Mouse (Mus musculus): ENCODE results near the gene Vstm2b.
A peak's percentile ranks its signal among the peaks of the same experiment; 100 is the strongest.

Gene Vstm2b

DNA sequence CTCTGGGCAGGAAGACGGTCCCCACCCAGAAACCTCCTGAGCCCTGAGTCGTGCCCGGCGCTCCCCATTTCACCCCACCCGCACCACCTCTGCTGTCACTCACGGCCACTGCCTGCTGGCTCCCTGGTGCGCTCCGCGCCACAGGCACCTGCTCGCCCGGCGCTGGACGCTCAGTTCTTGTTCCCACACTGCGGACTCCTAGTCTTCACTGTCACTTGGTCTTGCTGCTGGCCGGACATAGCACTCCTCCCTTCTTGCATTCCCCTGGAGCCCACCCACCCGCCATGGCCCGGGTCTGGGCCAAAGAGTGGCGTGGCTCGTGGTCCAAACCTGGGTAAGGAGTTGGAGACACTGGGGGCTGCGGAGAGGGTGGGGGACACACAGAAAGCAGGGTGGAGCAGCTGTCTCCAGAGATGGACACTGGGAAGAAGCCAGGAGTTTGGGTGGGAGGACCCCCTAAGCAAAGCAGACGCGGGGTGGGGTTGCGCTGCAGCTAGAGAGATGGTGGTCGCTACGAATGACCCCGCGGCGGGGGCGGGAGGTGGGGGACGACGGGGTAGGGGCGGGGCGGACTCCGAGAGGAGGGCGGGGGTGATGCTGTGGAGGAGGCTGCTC lies at the start of gene Vstm2b:
Vstm2b (plus strand) TSS at position 233 of the 615 bp plus-strand sequence.
- no peak for DNase-seq

DNA sequence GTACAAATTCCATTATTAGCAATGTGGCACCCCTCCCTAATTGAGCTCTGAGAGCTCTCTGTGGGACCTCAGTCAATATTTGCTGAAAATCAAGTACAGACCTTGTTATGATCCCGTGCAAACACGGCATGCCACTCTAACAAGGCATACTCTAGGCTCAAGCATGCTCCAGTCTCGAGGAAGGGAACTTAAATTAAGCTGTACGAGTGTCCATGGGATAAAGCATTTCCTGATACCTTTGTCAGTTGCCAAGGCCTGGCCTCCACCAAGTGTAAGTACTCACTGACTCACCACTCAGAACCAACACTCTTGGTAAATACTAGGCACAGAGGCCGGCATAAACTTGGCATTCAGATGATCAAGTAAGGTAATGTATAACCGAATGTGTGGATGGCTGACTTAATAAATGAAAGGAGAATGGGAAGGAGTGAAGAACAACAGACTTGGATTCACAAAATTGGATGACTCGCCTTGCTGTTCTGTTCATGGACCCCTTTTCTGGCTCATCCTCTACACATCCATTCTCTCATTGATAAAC lies 42.0 kb upstream of the Vstm2b start:
- DNase-seq, result no peak

DNA sequence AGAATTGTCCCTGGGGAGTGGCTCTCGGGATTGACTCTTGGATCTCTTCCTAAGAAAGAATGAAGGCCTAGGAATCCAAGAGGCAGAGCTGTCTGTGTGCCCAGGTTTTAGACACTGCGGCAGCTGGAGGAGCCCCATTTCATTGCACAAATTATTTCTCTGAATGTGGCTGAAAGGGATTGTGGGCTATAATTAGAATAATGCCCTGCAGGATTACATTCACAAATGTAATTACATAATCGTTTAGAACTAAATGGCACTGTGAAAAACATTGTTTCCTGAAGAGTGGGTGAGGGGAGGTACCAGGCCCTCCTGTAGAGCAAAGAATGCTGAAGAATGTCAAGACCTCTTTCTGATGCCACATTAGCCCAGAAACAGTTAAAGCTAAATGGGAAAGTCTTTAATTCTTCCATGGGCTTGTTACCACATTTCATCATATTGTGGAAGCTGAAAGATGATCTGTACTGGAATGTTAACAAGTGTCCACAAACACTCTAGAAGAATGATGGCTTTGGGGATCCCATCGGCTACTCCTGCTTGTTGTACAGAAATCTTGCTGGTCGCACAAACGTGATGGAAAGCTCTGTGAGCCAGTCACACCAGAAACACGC lies 24.6 kb upstream of the Vstm2b start:
- no peak for DNase-seq

DNA sequence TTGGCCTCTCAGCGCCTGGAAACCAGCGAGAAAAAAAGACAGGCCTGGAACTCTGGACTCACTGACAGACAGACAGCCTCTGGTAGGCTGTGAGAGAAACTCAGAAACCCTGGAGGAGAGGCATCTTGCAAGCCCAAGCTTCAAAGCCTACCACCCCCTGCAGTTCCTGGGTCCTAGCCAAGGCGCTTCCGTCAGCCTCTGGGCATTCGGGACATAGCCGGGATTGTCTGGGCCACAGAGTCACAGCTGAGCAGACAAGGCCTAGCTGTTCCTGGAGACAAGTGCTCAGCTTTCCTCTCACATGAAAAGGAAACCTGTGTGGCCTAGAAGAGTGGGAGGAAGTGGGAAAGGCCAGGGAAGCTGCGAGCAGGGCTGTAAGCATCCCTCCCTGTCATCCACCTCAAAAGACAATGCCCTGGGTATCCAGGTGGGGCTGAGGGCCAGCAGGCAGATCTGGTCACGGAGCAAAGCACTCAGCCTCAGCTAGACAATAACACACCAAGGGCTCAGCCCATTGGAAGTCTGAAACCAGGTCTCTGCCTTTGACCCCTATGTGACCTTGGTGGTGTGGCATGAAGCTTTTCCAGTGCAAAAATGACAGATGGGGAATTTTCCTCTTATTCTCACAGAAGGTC lies 13.2 kb upstream of the Vstm2b start:
- peak; percentile 38 for DNase-seq

DNA sequence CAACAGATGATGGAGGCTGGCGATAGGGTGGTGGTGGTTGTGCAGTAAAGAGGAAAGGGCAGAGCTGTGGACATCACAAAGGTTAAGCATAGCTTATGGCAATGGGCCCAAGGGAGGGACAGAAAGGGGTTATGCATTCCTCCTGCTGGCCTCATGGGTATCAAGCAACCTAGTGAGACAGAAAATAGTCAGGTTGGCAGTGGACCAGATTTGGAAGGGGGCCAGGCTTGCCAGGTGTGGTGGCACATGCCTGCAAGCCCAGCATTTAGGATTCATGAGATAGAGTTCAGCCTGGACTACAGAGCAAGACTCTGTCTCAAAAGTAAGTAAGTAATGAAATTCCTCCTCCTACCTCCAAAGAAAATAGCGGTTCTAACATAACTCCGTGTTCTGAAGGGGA lies 9.8 kb upstream of the Vstm2b start:
- no peak for DNase-seq

DNA sequence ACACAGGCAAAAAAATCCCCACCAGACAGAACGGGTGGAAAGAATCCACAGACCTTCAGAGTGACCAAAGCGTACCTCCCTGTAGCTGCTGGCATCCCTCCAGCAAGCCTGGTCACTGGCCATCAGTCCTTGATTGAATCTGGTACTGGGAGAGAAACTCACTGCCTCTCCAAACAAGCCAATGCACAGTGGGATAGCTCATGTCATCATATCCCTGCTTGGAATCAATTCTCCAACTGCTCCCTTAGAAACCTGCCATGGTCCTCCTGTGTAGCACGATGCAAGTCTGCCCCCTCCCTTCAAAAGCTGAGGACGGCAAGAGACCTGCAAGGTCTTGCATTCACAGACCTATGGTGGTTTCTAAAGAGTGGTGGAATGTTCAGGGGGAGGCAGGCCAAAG lies 1.2 kb upstream of the Vstm2b start:
- no peak for DNase-seq

DNA sequence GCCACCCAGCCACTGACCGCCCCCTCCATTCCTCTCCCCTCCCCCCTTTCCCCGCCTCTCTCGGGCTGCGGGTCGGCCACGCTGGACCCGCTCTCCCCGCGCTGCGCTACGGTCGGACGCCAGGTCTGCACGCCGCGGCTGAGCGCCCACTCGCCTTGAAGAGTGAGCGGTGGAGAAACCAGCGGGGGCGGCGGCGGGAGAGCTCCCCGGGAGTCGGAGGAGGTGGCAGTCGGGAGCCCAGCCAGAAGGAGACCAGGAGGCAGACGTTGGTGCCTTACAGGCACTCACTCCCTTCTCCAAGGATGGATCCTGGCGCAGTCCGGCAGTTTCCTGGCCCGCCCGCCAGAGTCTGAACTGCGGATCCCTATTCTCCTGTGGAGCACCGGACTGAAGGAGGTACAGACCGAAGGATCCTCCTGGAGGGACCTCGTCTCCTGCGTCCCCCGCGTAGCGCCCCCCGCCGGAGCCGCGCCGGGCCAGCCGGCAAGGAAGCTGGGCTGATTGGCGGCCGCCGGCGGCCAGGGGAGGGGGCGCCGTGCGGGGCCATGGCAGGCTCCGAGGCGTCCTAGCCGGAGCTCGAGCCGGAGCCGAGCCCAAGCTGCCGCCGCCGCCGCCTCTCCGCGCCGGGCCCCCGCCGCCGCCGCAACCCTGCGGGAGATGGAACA lies 715 bp downstream of the Vstm2b start:
- no peak for DNase-seq

DNA sequence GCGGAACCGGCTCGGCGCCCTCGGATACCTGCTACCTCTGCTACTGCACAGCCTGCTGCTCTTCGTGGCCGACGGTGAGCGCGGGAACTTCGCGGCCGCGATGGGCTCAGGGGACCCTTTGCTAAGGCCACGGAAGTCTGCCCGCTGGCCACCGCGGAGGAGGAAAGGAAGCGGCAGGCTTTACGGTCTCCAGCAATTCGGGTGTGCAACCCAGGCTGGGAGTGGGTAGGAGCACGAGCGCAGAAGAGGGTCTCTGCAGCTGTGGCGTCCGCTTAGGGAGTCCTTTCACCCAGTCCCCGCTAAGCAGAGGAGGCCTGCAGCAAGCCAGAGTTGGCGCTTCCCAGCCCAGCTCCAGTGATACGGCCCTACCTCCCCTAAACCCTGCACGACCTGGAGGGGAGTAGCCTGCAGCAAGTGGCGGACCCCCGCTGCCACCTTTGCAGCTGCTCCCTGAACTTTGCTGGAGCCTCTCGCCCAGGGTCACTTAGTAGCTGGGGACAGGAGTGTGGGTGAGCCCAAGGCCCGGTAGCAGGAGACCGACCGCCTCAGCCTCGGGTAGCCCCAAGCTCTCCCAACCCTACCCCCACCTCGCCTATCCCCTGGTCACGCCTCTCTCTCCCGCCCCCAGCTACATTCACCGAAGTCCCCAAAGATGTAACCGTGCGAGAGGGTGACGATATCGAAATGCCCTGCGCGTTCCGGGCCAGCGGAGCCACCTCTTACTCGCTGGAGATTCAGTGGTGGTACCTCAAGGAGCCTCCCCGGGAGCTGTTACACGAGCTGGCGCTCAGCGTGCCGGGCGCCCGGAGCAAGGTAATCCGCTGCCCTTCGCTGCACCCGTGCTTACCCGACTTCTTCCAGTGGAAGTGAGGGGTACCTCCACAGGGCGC lies 1.5 kb downstream of the Vstm2b start:
- DNase-seq, result no peak

DNA sequence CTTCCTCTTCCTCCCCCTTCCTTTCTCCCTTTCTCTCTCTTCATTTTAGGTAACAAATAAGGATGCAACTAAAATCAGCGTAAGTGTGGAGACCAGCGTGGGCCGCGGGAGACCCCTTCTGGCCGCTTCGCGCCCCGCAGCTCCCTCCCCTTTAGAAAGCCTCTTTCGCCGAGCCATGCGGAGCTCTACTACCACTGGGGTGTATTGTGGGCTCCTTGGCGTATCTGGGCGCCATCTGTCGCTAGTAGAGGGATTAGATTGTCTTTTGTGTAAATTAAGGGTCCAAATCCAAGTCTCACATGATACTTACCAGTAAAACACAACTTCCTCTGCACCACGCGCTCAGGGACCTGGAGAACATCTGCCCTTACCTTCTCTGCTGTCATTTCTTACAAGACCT lies 3.1 kb downstream of the Vstm2b start:
- peak; percentile 44 for DNase-seq

DNA sequence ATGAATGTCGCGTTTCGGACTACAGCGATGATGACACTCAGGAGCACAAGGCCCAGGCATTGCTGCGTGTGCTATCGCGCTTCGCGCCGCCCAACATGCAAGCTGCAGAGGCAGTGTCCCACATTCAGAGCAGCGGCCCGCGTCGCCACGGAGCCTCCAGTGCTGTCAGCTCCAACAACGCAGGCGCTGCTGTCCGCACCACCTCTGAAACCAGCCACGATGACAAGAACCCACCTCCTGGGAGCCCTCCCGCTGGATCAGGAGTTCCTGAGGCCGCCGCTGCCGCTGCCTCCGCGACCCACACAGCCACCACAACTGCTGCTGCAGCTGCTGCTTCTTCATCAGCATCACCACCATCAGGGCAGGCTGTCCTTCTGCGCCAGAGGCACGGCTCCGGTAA lies 4.4 kb downstream of the Vstm2b start:
- no peak for DNase-seq

DNA sequence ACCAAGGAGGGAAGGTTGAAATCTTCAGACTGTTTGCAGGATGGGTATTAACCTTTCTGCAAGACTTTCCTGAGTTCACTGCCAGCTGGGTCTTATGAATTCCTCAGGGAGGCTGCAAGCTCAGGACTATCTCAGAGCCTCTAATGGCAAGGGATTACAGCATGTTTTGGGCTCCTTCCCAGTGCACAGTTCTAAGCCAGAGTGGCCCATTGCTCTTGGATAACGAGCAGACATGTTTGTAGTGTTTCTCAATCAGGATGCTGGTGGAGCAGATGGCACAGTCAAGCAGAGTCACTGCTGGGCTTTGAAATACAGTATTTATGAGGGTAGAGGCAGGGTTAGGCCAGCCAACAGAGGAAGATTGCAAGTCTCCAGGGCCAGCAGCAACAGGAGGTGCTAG lies 8.4 kb downstream of the Vstm2b start:
- DNase-seq, result no peak

DNA sequence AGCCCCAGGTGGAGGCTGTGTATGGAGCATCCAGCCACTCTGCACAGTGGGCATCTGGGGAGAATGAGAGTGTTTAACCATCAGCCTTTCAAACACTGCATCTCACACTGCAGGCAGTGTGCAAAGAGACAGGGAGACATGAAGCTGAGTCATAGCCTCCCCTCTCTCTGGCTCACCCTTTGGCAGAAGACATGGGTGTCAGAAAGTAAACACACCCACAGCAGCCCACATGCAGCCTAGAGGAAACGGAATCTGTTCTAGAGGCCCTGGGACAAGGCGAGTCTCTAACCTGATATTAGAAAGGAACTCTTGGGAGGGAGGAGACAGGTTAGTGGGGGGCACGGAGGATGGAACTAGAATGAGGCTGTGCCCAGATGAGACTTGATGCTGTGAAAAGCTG lies 18.6 kb downstream of the Vstm2b start:
- DNase-seq, result no peak

DNA sequence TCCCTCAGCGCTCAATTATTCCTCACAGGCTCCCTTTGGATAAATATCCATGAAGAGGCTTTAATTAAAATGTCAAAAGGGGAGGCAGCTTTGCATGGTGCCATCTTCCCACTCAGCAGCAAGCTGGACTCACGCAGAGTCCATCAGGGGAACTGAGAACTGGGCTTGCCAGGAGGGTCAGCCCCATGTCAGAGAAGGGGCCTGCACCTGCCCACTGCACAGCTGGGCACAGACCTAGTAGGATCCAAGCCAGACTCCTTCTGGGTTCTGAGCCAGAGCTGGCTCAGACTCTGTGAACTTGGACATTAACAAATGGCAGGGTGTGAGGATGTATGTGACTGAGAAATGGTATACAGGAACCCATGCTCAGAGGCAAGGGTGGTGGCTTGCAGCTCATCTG lies 22.0 kb downstream of the Vstm2b start:
- DNase-seq, result no peak

DNA sequence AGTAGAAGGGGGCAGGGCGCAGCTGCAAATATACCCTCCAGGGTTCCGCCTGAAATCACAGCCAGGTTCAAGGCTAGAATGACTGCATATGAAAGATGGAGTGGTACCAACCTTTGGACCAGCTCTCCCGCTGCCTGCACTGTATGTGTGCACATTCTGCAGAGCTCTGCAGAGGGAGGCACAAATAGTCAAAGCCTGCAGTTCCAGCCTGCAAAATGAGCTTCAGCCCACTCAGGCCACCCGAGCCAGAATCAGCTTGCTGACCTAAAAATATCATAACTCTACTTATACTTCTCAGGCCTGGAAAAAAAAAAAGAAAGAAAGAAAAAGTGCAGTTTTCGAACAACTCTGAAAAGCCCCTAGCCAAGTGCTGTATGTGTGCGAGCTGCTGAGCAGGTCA lies 23.2 kb downstream of the Vstm2b start:
- DNase-seq, result no peak

DNA sequence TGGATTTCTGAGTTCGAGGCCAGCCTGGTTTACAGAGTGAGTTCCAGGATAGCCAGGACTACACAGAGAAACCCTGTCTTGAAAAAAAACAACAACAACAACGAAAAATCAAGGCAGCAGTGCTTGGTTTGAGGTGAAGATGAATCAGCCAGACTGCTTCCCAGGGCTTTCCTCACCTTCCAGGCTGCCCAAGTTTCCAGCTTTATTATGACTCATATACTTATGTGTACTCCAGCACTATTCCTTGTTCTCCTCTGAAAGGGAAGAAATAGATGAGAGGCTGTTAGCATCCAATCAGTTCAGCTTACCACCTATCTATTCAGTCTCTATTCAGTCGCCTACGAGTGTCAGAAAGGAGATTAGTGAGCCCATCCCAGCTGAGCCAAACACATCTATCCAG lies 24.7 kb downstream of the Vstm2b start:
- no peak for DNase-seq

DNA sequence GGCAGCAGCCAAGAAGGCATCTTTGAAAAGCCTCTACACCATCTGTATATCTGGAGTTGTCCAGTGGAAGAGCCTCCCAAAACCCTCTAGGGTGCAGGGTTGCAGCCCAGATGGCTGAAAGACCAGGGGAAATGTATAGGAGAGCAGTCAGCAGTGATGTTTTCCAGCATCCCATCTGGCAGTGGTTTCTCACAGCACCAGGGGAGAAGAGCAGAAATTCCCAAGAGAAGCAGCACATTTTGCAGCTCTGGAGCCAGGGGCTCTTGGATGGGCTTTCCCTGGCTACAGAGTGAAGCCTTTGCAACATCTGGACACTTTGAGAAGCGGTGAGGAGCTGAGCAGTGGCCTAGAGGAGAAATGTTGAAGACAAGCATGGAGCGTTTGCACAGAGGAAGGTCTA lies 30.3 kb downstream of the Vstm2b start:
- DNase-seq, result no peak

DNA sequence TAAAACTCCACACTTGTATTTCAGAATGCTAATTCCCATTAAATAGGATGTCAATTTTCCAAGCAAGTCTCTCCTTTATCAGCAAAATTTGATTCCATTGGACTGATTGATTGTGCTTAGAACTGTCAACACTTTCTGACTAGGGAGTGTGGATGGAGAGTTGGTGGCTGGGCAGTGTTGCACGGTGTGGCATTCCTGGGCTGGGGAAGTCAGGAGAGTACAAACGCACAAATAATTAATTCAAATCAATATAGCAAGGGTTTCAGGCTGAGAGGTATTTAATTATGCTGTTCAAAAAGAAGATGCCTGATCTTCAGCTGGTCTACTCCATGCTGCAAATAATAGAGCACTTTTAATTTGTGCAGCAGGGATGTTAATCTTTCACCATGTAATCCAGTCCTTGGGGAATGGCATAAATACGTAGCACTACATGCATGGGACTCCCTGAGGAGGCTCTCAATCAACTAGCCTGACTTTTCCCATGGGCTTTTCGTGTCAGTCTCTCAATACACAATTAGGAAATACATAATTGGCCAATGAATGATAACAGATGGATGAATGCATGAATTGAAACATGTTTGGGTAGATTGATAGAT lies 38.6 kb downstream of the Vstm2b start:
- no peak for DNase-seq

DNA sequence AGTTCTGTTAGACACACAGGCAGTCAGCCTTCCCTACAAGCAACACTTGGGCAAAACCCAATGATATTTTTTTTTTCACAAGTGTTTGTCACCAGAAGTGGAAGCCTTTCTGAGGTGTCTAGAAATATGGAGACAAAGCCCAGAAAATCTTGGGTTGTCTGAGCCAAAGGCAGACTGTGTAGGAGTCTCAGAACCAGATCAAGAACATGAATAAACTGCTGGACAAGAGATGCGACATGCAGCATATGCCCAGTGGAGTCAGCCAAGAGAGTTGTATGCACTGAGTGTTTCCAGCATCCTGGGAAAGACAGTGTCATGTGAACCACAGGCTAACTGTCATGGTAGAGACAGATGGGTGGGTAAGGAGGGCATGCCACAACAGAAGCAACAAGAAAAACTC lies 41.2 kb downstream of the Vstm2b start:
- DNase-seq, result no peak

DNA sequence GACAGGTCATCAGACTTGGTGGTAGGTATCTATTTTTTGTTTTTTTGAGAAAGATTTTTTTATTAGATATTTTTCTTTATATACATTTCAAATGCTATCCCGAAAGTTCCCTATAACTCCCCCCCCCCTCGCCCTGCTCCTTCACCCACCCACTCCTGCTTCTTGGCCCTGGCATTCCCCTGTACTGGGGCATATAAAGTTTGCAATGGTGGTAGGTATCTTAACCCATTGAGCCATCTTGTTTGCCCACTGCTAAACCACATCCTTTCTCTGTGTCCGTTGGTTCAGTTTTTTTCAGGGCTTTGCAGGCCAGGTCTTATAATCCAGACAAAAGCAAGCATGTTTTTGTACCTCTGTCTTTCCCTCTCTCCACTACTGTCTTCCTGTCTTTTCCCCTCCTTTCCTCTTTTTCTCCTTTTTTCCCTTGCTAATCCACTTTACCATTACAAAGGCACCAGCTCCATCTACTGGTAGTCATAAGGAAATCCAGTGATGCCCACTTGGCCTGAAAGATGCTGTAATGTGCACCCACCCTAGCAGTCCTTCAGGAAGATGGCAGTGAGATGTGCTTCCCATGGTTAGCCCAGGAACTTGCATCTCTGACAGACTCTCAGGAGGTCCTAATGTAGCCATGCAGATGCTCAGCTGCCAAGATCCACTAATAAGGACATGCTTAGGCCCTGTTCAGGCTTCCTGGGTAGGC lies 44.3 kb downstream of the Vstm2b start:
- no peak for DNase-seq
